Mouse (Mus musculus): ENCODE measurements around the gene Olfr283. TPM values are rescaled to one million over a fixed set of nuclear protein-coding genes. Genes with fewer than 3 reads are reported as not detected.
"Not testable (repeated sequence)": the region's sequence is repeated elsewhere in the genome, so short reads cannot be mapped to it uniquely, and the experiment has no call there.

Gene Olfr283
- not detected in 2 replicates for polyA plus RNA-seq (2011; ENCODE audit: insufficient read depth, insufficient read length, low replicate concordance, missing spikeins)

DNA sequence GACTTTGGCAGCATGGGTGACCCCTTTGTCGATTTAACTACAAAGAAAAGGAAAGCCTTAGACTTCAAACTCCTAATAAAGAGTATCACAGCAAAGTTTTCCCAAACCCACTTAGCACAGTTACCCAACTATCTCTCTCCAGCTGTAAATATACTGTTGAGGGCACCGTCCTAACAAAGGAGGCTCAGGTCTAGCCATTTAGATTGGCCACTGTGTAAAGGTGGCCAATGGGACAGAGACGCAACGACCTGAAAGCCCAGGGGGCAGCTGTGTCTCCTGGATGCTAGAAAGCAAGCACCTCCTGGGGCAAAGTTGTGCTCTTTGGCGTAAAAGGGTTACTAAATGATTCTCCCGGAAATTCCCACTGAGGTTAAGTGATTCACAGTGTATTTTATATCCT, at the start of gene Olfr283:
Gene Olfr283 (minus strand): TSS at position 101 of the 400 bp plus-strand sequence.
- no peaks in the 10 kb centered on the region for H3K4me1 ChIP-seq (ENCODE audit: control insufficient read depth, insufficient read depth, low read length)
- WGBS: 78% methylated on average over 6 of the region's 6 CpGs
- H3K27ac ChIP-seq (ENCODE audit: control insufficient read depth, insufficient read depth, low read depth, low read length, poor library complexity): no peak within 1 kb of the TSS
- TF ChIP-seq POLR2A (IDR thresholded peaks at IDR 0.05; ENCODE audit: borderline replicate concordance, control insufficient read depth, low read depth, low read length) (no peak), CTCF (IDR thresholded peaks at IDR 0.05; ENCODE audit: control insufficient read depth, insufficient read depth, low read length) (no peak)
- no peak within 1 kb of the TSS for H3K4me3 ChIP-seq (replicated peaks; ENCODE audit: control insufficient read depth, low read depth, low read length)

DNA sequence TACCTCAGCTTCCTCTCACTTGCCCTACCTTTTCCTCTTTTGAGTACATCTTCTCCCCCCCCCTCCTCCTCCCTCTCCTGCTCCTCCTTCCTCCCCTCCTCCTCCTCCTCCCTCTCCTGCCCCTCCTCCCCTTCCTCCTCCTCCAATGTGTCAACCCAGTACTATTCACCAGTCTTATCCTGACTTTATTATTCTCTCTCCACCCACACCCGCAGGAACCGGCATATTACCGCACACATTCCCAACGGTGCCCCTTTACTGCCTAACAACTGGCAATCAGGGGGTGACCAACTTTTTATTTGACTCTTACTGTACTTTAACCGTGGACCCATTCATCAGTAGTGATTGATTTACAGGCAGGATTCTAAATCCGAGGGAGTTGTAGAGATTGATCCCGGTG, 44.4 kb upstream of the Olfr283 start:
- no peak for TF ChIP-seq POLR2A (IDR thresholded peaks at IDR 0.05; ENCODE audit: borderline replicate concordance, control insufficient read depth, low read depth, low read length)
- TF ChIP-seq CTCF (IDR thresholded peaks at IDR 0.05; ENCODE audit: control insufficient read depth, insufficient read depth, low read length): no peak
- Histone ChIP-seq H3K4me3 (replicated peaks; ENCODE audit: control insufficient read depth, low read depth, low read length) (no peak overlapping the region), H3K27ac (ENCODE audit: control insufficient read depth, insufficient read depth, low read depth, low read length, poor library complexity) (no peak overlapping the region), H3K4me1 (ENCODE audit: control insufficient read depth, insufficient read depth, low read length) (no peaks in the 10 kb centered on the region)
- WGBS: 72% methylated on average over 7 of the region's 7 CpGs

DNA sequence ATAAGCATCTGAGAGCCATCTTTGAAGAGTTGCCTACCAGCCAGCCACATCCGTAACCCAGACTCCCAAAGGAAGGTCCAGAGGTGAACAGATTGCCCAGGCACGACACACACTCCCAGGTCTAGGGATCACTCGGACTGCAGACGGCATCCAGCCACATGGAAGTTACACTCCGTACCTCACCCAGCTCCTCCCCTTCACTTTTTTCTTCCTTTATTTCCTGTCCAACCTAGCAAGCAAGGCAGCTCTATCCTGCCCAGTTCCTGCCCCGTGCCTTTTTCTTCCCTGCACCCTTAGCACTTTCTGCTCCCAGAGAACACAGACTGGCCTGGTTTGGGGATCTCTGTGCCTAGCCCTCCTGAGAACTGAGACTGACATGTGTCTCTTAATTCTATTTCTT, 44.0 kb upstream of the Olfr283 start:
- WGBS: 41% methylated on average over 6 of the region's 6 CpGs
- no peak overlapping the region for H3K27ac ChIP-seq (ENCODE audit: control insufficient read depth, insufficient read depth, low read depth, low read length, poor library complexity)
- no peaks in the 10 kb centered on the region for H3K4me1 ChIP-seq (ENCODE audit: control insufficient read depth, insufficient read depth, low read length)
- H3K4me3 ChIP-seq (replicated peaks; ENCODE audit: control insufficient read depth, low read depth, low read length): no peak overlapping the region
- TF ChIP-seq POLR2A (IDR thresholded peaks at IDR 0.05; ENCODE audit: borderline replicate concordance, control insufficient read depth, low read depth, low read length) (no peak), CTCF (IDR thresholded peaks at IDR 0.05; ENCODE audit: control insufficient read depth, insufficient read depth, low read length) (no peak)

DNA sequence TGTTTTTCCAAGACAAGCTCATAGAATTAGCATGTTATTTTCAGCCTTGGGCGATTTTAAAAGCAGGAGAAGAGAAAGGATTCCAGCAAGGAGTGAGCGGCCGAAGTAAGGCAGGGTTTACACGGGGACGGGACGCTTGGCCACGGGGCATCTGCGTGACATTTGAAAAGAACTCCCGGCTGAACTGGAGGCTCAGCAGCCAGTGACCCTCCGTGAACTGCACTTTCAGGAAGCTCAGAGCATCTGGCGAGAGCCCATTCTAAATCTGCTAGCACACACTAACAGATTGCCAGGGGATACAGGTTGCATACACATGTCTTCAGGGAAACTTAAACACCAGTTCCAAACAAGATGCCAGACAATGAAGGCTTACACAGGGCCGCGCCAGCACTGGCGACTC, 43.6 kb upstream of the Olfr283 start:
- 61% methylated on average over 14 of the region's 14 CpGs for WGBS
- H3K4me1 ChIP-seq (ENCODE audit: control insufficient read depth, insufficient read depth, low read length): no peaks in the 10 kb centered on the region
- TF ChIP-seq POLR2A (IDR thresholded peaks at IDR 0.05; ENCODE audit: borderline replicate concordance, control insufficient read depth, low read depth, low read length) (no peak), CTCF (IDR thresholded peaks at IDR 0.05; ENCODE audit: control insufficient read depth, insufficient read depth, low read length) (no peak)
- no peak overlapping the region for H3K4me3 ChIP-seq (replicated peaks; ENCODE audit: control insufficient read depth, low read depth, low read length)
- no peak overlapping the region for H3K27ac ChIP-seq (ENCODE audit: control insufficient read depth, insufficient read depth, low read depth, low read length, poor library complexity)

DNA sequence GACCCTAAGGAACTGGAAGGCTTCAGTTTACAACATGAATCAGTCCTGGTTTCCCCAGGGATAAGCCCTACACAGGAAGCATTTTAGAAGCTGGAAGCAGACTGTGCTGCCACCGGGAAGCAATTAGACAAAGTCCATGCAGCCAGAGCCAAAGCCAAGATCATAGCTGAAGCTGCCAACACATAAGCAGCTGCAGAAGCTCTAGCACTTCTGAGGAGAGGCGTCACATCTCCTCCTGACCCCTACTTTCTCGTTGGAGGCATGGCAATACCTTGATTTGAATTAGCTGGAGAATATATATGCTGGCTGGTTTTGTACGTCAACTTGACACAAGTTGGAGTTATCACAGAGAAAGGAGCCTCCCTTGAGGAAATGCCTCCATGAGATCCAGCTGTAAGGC, 40.2 kb upstream of the Olfr283 start:
- H3K27ac ChIP-seq (ENCODE audit: control insufficient read depth, insufficient read depth, low read depth, low read length, poor library complexity): no peak overlapping the region
- TF ChIP-seq POLR2A (IDR thresholded peaks at IDR 0.05; ENCODE audit: borderline replicate concordance, control insufficient read depth, low read depth, low read length) (no peak), CTCF (IDR thresholded peaks at IDR 0.05; ENCODE audit: control insufficient read depth, insufficient read depth, low read length) (no peak)
- 69% methylated on average over 4 of the region's 4 CpGs for WGBS

DNA sequence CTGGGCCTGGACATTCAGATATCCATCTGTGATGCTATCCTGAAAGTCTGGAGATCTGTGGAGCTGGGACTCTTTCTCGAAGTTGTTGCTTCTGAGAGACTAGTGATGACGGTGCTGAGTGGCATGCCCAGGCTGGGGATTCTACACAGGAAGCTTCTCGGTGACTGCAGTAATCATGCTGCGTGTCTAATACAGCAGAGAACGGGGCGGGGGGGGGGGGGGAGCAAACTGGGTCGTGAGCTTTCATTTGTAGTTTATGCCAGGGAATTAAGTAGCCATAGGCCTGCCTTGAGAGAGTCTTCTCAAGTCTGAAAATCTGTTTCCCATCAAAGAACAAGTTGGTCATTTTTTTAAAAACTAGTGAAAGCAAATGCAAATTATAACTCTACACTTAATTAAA, 37.4 kb upstream of the Olfr283 start:
- H3K4me3 ChIP-seq (replicated peaks; ENCODE audit: control insufficient read depth, low read depth, low read length): no peak overlapping the region
- 66% methylated on average over 7 of the region's 7 CpGs for WGBS
- H3K4me1 ChIP-seq (ENCODE audit: control insufficient read depth, insufficient read depth, low read length): no peaks in the 10 kb centered on the region
- H3K27ac ChIP-seq (ENCODE audit: control insufficient read depth, insufficient read depth, low read depth, low read length, poor library complexity): no peak overlapping the region
- TF ChIP-seq CTCF (IDR thresholded peaks at IDR 0.05; ENCODE audit: control insufficient read depth, insufficient read depth, low read length) (no peak), POLR2A (IDR thresholded peaks at IDR 0.05; ENCODE audit: borderline replicate concordance, control insufficient read depth, low read depth, low read length) (no peak)

More for the DNA sequence above, 40.2 kb upstream of the Olfr283 start:
- no peaks in the 10 kb centered on the region for H3K4me1 ChIP-seq (ENCODE audit: control insufficient read depth, insufficient read depth, low read length)
- H3K4me3 ChIP-seq (replicated peaks; ENCODE audit: control insufficient read depth, low read depth, low read length): no peak overlapping the region

DNA sequence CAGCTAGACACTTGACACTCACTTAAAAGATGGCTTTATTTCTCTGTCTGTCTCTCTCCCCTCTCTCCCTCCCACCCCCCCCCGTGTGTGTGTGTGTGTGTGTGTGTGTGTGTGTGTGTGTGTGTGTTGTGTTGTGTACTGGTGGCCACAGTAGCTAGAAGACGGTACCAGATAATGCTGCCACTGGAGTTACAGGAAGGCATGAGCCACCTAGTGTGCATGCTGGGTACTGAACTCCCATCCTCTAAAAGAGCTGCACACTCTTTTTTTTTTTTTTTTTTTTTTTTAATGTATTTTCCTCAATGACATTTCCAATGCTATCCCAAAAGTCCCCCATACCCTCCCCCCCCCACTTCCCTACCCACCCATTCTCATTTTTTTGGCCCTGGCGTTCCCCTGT, 36.5 kb upstream of the Olfr283 start:
- peak; percentile 14; the same call in 1 of the 2 replicates for TF ChIP-seq CTCF (IDR thresholded peaks at IDR 0.05; ENCODE audit: control insufficient read depth, insufficient read depth, low read length)
- H3K4me1 ChIP-seq (ENCODE audit: control insufficient read depth, insufficient read depth, low read length); H3K4me3 ChIP-seq (replicated peaks; ENCODE audit: control insufficient read depth, low read depth, low read length); H3K27ac ChIP-seq (ENCODE audit: control insufficient read depth, insufficient read depth, low read depth, low read length, poor library complexity): not testable (repeated sequence)
- WGBS: 28% methylated on average over 3 of the region's 3 CpGs

DNA sequence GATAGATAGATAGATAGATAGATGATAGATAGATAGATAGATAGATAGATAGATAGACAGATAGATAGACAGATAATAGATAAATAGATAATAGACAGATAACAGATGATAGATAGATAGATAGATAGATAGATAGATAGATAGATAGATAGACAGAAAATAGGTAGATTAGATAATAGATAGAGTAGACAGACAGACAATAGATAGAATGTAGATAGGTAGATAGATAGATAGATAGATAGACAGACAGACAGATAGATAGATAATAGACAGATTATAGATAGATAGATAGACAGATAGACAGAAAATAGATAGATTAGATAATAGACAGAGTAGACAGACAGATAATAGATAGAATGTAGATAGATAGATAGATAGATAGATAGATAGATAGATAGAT, 36.1 kb upstream of the Olfr283 start:
- H3K4me3 ChIP-seq (replicated peaks; ENCODE audit: control insufficient read depth, low read depth, low read length); H3K27ac ChIP-seq (ENCODE audit: control insufficient read depth, insufficient read depth, low read depth, low read length, poor library complexity); H3K4me1 ChIP-seq (ENCODE audit: control insufficient read depth, insufficient read depth, low read length): not testable (repeated sequence)

DNA sequence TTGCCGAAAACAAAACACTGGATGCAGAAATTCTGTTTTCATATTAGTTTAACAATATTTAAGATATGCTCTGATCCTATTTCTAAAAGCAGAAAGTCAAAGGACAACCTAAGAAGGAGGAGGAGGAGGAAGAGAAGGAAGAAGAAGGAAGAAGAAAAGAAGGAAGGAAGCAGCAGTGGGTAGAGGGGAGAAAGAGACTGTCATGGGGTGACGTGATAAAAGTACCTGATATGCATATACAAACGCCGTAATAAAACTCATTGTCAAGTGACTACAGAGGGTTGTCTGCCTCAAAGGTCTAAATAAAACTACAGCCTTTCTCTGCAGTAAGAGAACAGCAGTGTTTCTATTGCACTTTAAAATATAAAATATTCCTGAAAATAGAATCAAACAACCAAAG, 35.2 kb upstream of the Olfr283 start:
- no peaks in the 10 kb centered on the region for H3K4me1 ChIP-seq (ENCODE audit: control insufficient read depth, insufficient read depth, low read length)
- no peak overlapping the region for H3K27ac ChIP-seq (ENCODE audit: control insufficient read depth, insufficient read depth, low read depth, low read length, poor library complexity)
- TF ChIP-seq CTCF (IDR thresholded peaks at IDR 0.05; ENCODE audit: control insufficient read depth, insufficient read depth, low read length) (no peak), POLR2A (IDR thresholded peaks at IDR 0.05; ENCODE audit: borderline replicate concordance, control insufficient read depth, low read depth, low read length) (no peak)
- WGBS: 21% methylated on average over 4 of the region's 4 CpGs
- no peak overlapping the region for H3K4me3 ChIP-seq (replicated peaks; ENCODE audit: control insufficient read depth, low read depth, low read length)
